Mouse (Mus musculus) left cerebral cortex, adult 2 months (tissue): ENCODE measurements around the gene Agpat4. TPM values are rescaled to one million over a fixed set of nuclear protein-coding genes. Genes with fewer than 3 reads are reported as not detected.

Experiments
- DNase-seq, 2 experiments: peaks; one replicate each; pipeline ENCODE4 v3.0.0; 2021 to 2022; ENCODE audit warnings: low spot score in 2 of 2, mixed read lengths in 1 of 2; ENCODE audit errors: extremely low spot score in 1 of 2
- H3K27ac ChIP-seq: fragments of 200-600 bp; 2 replicates; pipeline ENCODE4 v1.8.1; 2022
- H3K4me3 ChIP-seq: fragments of 200-600 bp; 2 replicates; pipeline ENCODE4 v1.8.1; 2022
- CTCF ChIP-seq: fragments of 200-600 bp; IDR thresholded peaks from 2 replicates; pipeline ENCODE4 v1.8.1; 2022; ENCODE audit warnings: antibody characterized with exemption, mild to moderate bottlenecking, moderate library complexity
- intact Hi-C: fragments of 180-260 bp; cut with DNase I; formaldehyde crosslinking; loops from one replicate; pipeline ENCODE4 v1.15.1; 2025
- total RNA-seq, 2 experiments: library from RNA; stranded (reverse); gene quantifications; 2 replicates each; pipeline ENCODE4 v1.2.3; 2021

Gene Agpat4
- total RNA-seq, 2 experiments from 2014 or later = 55.8 to 59.3 TPM

GRCm38 (mm10) chr17:12249783-12250504, 131.4 kb downstream of the Agpat4 start:
- DNase-seq = no peak
- peak; percentile 33 for TF ChIP-seq CTCF
- Histone ChIP-seq H3K4me3 (no peak overlapping the region), H3K27ac (no peak overlapping the region)
- intact Hi-C loops = loop anchor here (10.0 kb wide), 1 partner anchor 435 kb away; no protein-coding TSS in a partner anchor

- no peak for TF ChIP-seq CTCF
- H3K4me3 ChIP-seq = no peak overlapping the region
- intact Hi-C loops = no loop called here
- H3K27ac ChIP-seq = no peak overlapping the region
- DNase-seq = no peak
Measured at GRCm38 (mm10) chr17:12250581-12250980, 132.1 kb downstream of the Agpat4 start.

GRCm38 (mm10) chr17:12256142-12256541, 137.6 kb downstream of the Agpat4 start:
- TF ChIP-seq CTCF = no peak
- intact Hi-C loops = no loop called here
- H3K4me3 ChIP-seq = no peak overlapping the region
- no peak overlapping the region for H3K27ac ChIP-seq
- DNase-seq = no peak

- Histone ChIP-seq H3K4me3 (no peak overlapping the region), H3K27ac (no peak overlapping the region)
- DNase-seq = no peak
- no peak for TF ChIP-seq CTCF
- intact Hi-C loops = no loop called here
Measured at GRCm38 (mm10) chr17:12258517-12258916, 140.0 kb downstream of the Agpat4 start.

GRCm38 (mm10) chr17:12259957-12260356, 141.5 kb downstream of the Agpat4 start:
- no peak overlapping the region for H3K27ac ChIP-seq
- DNase-seq = no peak
- intact Hi-C loops = no loop called here
- H3K4me3 ChIP-seq = no peak overlapping the region
- no peak for TF ChIP-seq CTCF

GRCm38 (mm10) chr17:12261376-12261775, 142.9 kb downstream of the Agpat4 start:
- Histone ChIP-seq H3K4me3 (no peak overlapping the region), H3K27ac (no peak overlapping the region)
- intact Hi-C loops = no loop called here
- no peak for DNase-seq
- TF ChIP-seq CTCF = no peak

- H3K4me3 ChIP-seq = no peak overlapping the region
- no peak for DNase-seq
- intact Hi-C loops = no loop called here
- no peak overlapping the region for H3K27ac ChIP-seq
- peak; percentile 13; the same call in 1 of the 2 replicates for TF ChIP-seq CTCF
Measured at GRCm38 (mm10) chr17:12261887-12262286, 143.4 kb downstream of the Agpat4 start.

GRCm38 (mm10) chr17:12262851-12263250, 144.3 kb downstream of the Agpat4 start:
- no peak overlapping the region for H3K27ac ChIP-seq
- intact Hi-C loops = no loop called here
- TF ChIP-seq CTCF = no peak
- no peak overlapping the region for H3K4me3 ChIP-seq
- DNase-seq = no peak

GRCm38 (mm10) chr17:12263787-12264186, 145.3 kb downstream of the Agpat4 start:
- intact Hi-C loops = no loop called here
- Histone ChIP-seq H3K27ac (no peak overlapping the region), H3K4me3 (no peak overlapping the region)
- DNase-seq = no peak
- TF ChIP-seq CTCF = no peak

GRCm38 (mm10) chr17:12264293-12264692, 145.8 kb downstream of the Agpat4 start:
- Histone ChIP-seq H3K4me3 (no peak overlapping the region), H3K27ac (no peak overlapping the region)
- TF ChIP-seq CTCF = no peak
- no peak for DNase-seq
- intact Hi-C loops = no loop called here

- intact Hi-C loops = loop anchor here (1.0 to 2.0 kb wide), 3 partner anchors 53 to 106 kb away; partner anchors contain the start of gene Map3k4
- DNase-seq = peak in 1 of 2 experiments; percentile 54
- Histone ChIP-seq H3K27ac (peak overlapping the region; percentile 50; the same call in 1 of the 2 replicates), H3K4me3 (no peak overlapping the region)
- TF ChIP-seq CTCF = peak; percentile 51
Measured at GRCm38 (mm10) chr17:12265969-12266925, 147.7 kb downstream of the Agpat4 start.

GRCm38 (mm10) chr17:12268091-12268490, 149.6 kb downstream of the Agpat4 start:
- H3K27ac ChIP-seq = no peak overlapping the region
- no peak overlapping the region for H3K4me3 ChIP-seq
- intact Hi-C loops = no loop called here
- TF ChIP-seq CTCF = no peak
- no peak for DNase-seq
